Mouse (Mus musculus) forebrain, embryonic 10.5 days (tissue): Measurements from ENCODE around the gene Fbxo9. TPM values are rescaled to one million over a fixed set of nuclear protein-coding genes. Genes with fewer than 3 reads are reported as not detected.

Source experiments
- DNase-seq: peaks from one replicate; pipeline ENCODE4 v3.0.0-alpha.2; 2017; ENCODE audit warnings: low spot score; ENCODE audit errors: extremely low spot score
- H3K27ac ChIP-seq: fragments of 300-500 bp; sonication (generic); 2 replicates; pipeline ENCODE4 v1.5.1; 2016; ENCODE audit warnings: mild to moderate bottlenecking
- H3K27me3 ChIP-seq: fragments of 300-500 bp; sonication (generic); 2 replicates; pipeline ENCODE4 v1.6.1; 2016; ENCODE audit warnings: mild to moderate bottlenecking; ENCODE audit not compliant: poor library complexity, severe bottlenecking
- H3K36me3 ChIP-seq: fragments of 300-500 bp; sonication (generic); replicated peaks from 2 replicates; pipeline ENCODE4 v1.6.1; 2016; ENCODE audit warnings: mild to moderate bottlenecking, moderate library complexity
- H3K4me1 ChIP-seq: fragments of 300-500 bp; sonication (generic); 2 replicates; pipeline ENCODE4 v1.6.1; 2016
- H3K4me3 ChIP-seq: fragments of 300-500 bp; sonication (generic); 2 replicates; pipeline ENCODE4 v1.5.1; 2016; ENCODE audit warnings: mild to moderate bottlenecking, moderate library complexity
- H3K9me3 ChIP-seq: fragments of 300-500 bp; sonication (generic); 2 replicates; pipeline ENCODE4 v1.6.1; 2016; ENCODE audit warnings: mild to moderate bottlenecking, moderate library complexity
- WGBS: fragments of 180-500 bp; shearing (Covaris S2); methylation state at CpG from one replicate; pipeline ENCODE4 v1.1.7; 2016; 5-methylcytosine and 5-hydroxymethylcytosine counted together
- polyA plus RNA-seq: library from polyadenylated mRNA; unstranded; fragments of >200 nt; fragmentation: Nextera tagmentation; extraction: Ambion mirVana; gene quantifications from 2 replicates; pipeline ENCODE4 v1.2.1, GENCODE M21; 2016

The Fbxo9 gene
- polyA plus RNA-seq, 1 experiment from 2014 or later, result 21.0 TPM

GRCm38 (mm10) chr9:78105501-78105932 lies 3.3 kb downstream of the Fbxo9 start:
- WGBS, result 90% methylated on average over 6 of the region's 6 CpGs
- Histone ChIP-seq H3K4me3 (no peak overlapping the region), H3K36me3 (peaks cover 20% of the 10 kb centered on the region), H3K4me1 (peaks cover 30% of the 10 kb centered on the region), H3K9me3 (no peaks in the 10 kb centered on the region), H3K27ac (no peak overlapping the region), H3K27me3 (peaks cover 6% of the 10 kb centered on the region; the same call in 1 of the 2 replicates)
- DNase-seq, result no peak

- Histone ChIP-seq H3K4me3 (no peak overlapping the region), H3K9me3 (no peaks in the 10 kb centered on the region), H3K27me3 (peaks cover 6% of the 10 kb centered on the region; the same call in 1 of the 2 replicates), H3K36me3 (peaks cover 26% of the 10 kb centered on the region), H3K4me1 (peaks cover 29% of the 10 kb centered on the region), H3K27ac (no peak overlapping the region)
- WGBS, result 93% methylated on average over 6 of the region's 6 CpGs
- no peak for DNase-seq
Measured at GRCm38 (mm10) chr9:78104973-78105372, 3.9 kb downstream of the Fbxo9 start.

- H3K27ac ChIP-seq, result no peak overlapping the region
- H3K9me3 ChIP-seq, result no peaks in the 10 kb centered on the region
- H3K36me3 ChIP-seq, result peaks cover 27% of the 10 kb centered on the region
- 92% methylated on average over 8 of the region's 8 CpGs for WGBS
- no peak for DNase-seq
- H3K4me3 ChIP-seq, result no peak overlapping the region
- peaks cover 6% of the 10 kb centered on the region; the same call in 1 of the 2 replicates for H3K27me3 ChIP-seq
- peaks cover 20% of the 10 kb centered on the region for H3K4me1 ChIP-seq
Measured at GRCm38 (mm10) chr9:78103965-78104560, 4.8 kb downstream of the Fbxo9 start.

GRCm38 (mm10) chr9:78101431-78101830 lies 7.4 kb downstream of the Fbxo9 start:
- 0 out of 2 replicates have a peak, but pooled peaks cover under 1% of the 10 kb centered on the region for H3K27me3 ChIP-seq
- no peak overlapping the region for H3K27ac ChIP-seq
- DNase-seq, result no peak
- peaks cover 7% of the 10 kb centered on the region; the same call in 1 of the 2 replicates for H3K9me3 ChIP-seq
- 84% methylated on average over 4 of the region's 4 CpGs for WGBS
- H3K4me3 ChIP-seq, result no peak overlapping the region
- peaks cover 51% of the 10 kb centered on the region for H3K36me3 ChIP-seq
- H3K4me1 ChIP-seq, result 0 out of 2 replicates have a peak, but pooled peaks cover 2% of the 10 kb centered on the region

- Histone ChIP-seq H3K4me3 (no peak overlapping the region), H3K27me3 (no peaks in the 10 kb centered on the region), H3K4me1 (no peaks in the 10 kb centered on the region), H3K27ac (no peak overlapping the region), H3K36me3 (peaks cover 53% of the 10 kb centered on the region), H3K9me3 (peaks cover 9% of the 10 kb centered on the region; the same call in 1 of the 2 replicates)
- no peak for DNase-seq
- WGBS, result 83% methylated on average over 5 of the region's 5 CpGs
Measured at GRCm38 (mm10) chr9:78100956-78101355, 7.9 kb downstream of the Fbxo9 start.

GRCm38 (mm10) chr9:78096376-78096775 lies 12.5 kb downstream of the Fbxo9 start:
- 98% methylated on average over 6 of the region's 6 CpGs for WGBS
- no peaks in the 10 kb centered on the region for H3K27me3 ChIP-seq
- H3K9me3 ChIP-seq, result peaks cover 9% of the 10 kb centered on the region; the same call in 1 of the 2 replicates
- no peaks in the 10 kb centered on the region for H3K4me1 ChIP-seq
- DNase-seq, result no peak
- H3K4me3 ChIP-seq, result no peak overlapping the region
- peaks cover 66% of the 10 kb centered on the region for H3K36me3 ChIP-seq
- H3K27ac ChIP-seq, result no peak overlapping the region

- peaks cover 59% of the 10 kb centered on the region for H3K36me3 ChIP-seq
- H3K9me3 ChIP-seq, result peaks cover 9% of the 10 kb centered on the region; the same call in 1 of the 2 replicates
- WGBS, result 95% methylated on average over 12 of the region's 12 CpGs
- DNase-seq, result no peak
- H3K4me3 ChIP-seq, result no peak overlapping the region
- no peak overlapping the region for H3K27ac ChIP-seq
- no peaks in the 10 kb centered on the region for H3K4me1 ChIP-seq
- H3K27me3 ChIP-seq, result no peaks in the 10 kb centered on the region
Measured at GRCm38 (mm10) chr9:78095686-78096085, 13.2 kb downstream of the Fbxo9 start.

- Histone ChIP-seq H3K36me3 (peaks cover 34% of the 10 kb centered on the region), H3K9me3 (no peaks in the 10 kb centered on the region), H3K27ac (no peak overlapping the region), H3K27me3 (no peaks in the 10 kb centered on the region), H3K4me1 (no peaks in the 10 kb centered on the region), H3K4me3 (no peak overlapping the region)
- 91% methylated on average over 3 of the region's 3 CpGs for WGBS
- DNase-seq, result no peak
Measured at GRCm38 (mm10) chr9:78090596-78090995, 18.3 kb downstream of the Fbxo9 start.

- DNase-seq, result no peak
- Histone ChIP-seq H3K9me3 (no peaks in the 10 kb centered on the region), H3K4me1 (no peaks in the 10 kb centered on the region), H3K27me3 (no peaks in the 10 kb centered on the region), H3K36me3 (peaks cover 34% of the 10 kb centered on the region), H3K4me3 (no peak overlapping the region), H3K27ac (no peak overlapping the region)
- WGBS, result 78% methylated on average over 1 of the region's 1 CpGs
Measured at GRCm38 (mm10) chr9:78089906-78090305, 19.0 kb downstream of the Fbxo9 start.

- no peaks in the 10 kb centered on the region for H3K27me3 ChIP-seq
- no peak for DNase-seq
- H3K27ac ChIP-seq, result no peak overlapping the region
- H3K9me3 ChIP-seq, result no peaks in the 10 kb centered on the region
- H3K4me3 ChIP-seq, result no peak overlapping the region
- peaks cover 40% of the 10 kb centered on the region for H3K36me3 ChIP-seq
- no peaks in the 10 kb centered on the region for H3K4me1 ChIP-seq
- 89% methylated on average over 7 of the region's 7 CpGs for WGBS
Measured at GRCm38 (mm10) chr9:78088971-78089370, 19.9 kb downstream of the Fbxo9 start.

GRCm38 (mm10) chr9:78088521-78088920 lies 20.3 kb downstream of the Fbxo9 start:
- no peak for DNase-seq
- Histone ChIP-seq H3K36me3 (peaks cover 45% of the 10 kb centered on the region), H3K4me1 (no peaks in the 10 kb centered on the region), H3K27me3 (no peaks in the 10 kb centered on the region), H3K4me3 (no peak overlapping the region), H3K27ac (no peak overlapping the region), H3K9me3 (no peaks in the 10 kb centered on the region)
- WGBS, result 81% methylated on average over 4 of the region's 4 CpGs

- Histone ChIP-seq H3K36me3 (peaks cover 45% of the 10 kb centered on the region), H3K27me3 (no peaks in the 10 kb centered on the region), H3K4me1 (no peaks in the 10 kb centered on the region), H3K27ac (no peak overlapping the region), H3K9me3 (no peaks in the 10 kb centered on the region), H3K4me3 (no peak overlapping the region)
- DNase-seq, result no peak
- WGBS, result 92% methylated on average over 9 of the region's 9 CpGs
Measured at GRCm38 (mm10) chr9:78087751-78088150, 21.1 kb downstream of the Fbxo9 start.

- Histone ChIP-seq H3K4me1 (no peaks in the 10 kb centered on the region), H3K9me3 (no peaks in the 10 kb centered on the region), H3K27me3 (no peaks in the 10 kb centered on the region), H3K4me3 (no peak overlapping the region), H3K27ac (no peak overlapping the region), H3K36me3 (peaks cover 53% of the 10 kb centered on the region)
- DNase-seq, result no peak
- WGBS, result 91% methylated on average over 14 of the region's 14 CpGs
Measured at GRCm38 (mm10) chr9:78085722-78086287, 23.1 kb downstream of the Fbxo9 start.
